Mouse (Mus musculus) midbrain, embryonic 14.5 days (tissue): ENCODE results near the gene Chac2. TPM values are rescaled to one million over a fixed set of nuclear protein-coding genes. Genes with fewer than 3 reads are reported as not detected.
"Not testable (repeated sequence)": the region's sequence is repeated elsewhere in the genome, so short reads cannot be mapped to it uniquely, and the experiment has no call there.

ENCODE experiments used
- ATAC-seq: fragments of 200-750 bp; cut with Nextera tagmentation; 2 replicates; pipeline ENCODE4 v1.8.0; 2017; ENCODE audit warnings: moderate number of reproducible peaks, moderate library complexity; ENCODE audit not compliant: low FRiP score, low TSS enrichment
- DNase-seq: peaks from one replicate; pipeline ENCODE4 v3.0.0-alpha.2; 2015
- H3K27ac ChIP-seq: fragments of 300-500 bp; sonication (generic); replicated peaks from 2 replicates; pipeline ENCODE4 v1.5.1; 2014; ENCODE audit warnings: mild to moderate bottlenecking, low read depth, low read length, moderate library complexity
- H3K27me3 ChIP-seq: fragments of 300-500 bp; sonication (generic); 2 replicates; pipeline ENCODE4 v1.6.1; 2014; ENCODE audit warnings: low read length, control low read depth, mixed read lengths; ENCODE audit not compliant: control insufficient read depth, insufficient read depth
- H3K36me3 ChIP-seq: fragments of 300-500 bp; sonication (generic); 2 replicates; pipeline ENCODE4 v1.6.1; 2014; ENCODE audit warnings: low read length, control low read depth; ENCODE audit not compliant: control insufficient read depth, insufficient read depth
- H3K4me1 ChIP-seq: fragments of 300-500 bp; sonication (generic); 2 replicates; pipeline ENCODE4 v1.6.1; 2014; ENCODE audit warnings: mild to moderate bottlenecking, antibody characterized with exemption, low read length, control low read depth; ENCODE audit not compliant: control insufficient read depth, insufficient read depth
- H3K4me2 ChIP-seq: fragments of 300-500 bp; sonication (generic); 2 replicates; pipeline ENCODE4 v1.6.1; 2014; ENCODE audit warnings: mild to moderate bottlenecking, low read length, moderate library complexity
- H3K4me3 ChIP-seq: fragments of 300-500 bp; sonication (generic); replicated peaks from 2 replicates; pipeline ENCODE4 v1.5.1; 2014; ENCODE audit warnings: low read depth, low read length
- H3K9ac ChIP-seq: fragments of 300-500 bp; sonication (generic); replicated peaks from 2 replicates; pipeline ENCODE4 v1.6.1; 2014; ENCODE audit warnings: mild to moderate bottlenecking, low read length, moderate library complexity
- H3K9me3 ChIP-seq: fragments of 300-500 bp; sonication (generic); 2 replicates; pipeline ENCODE4 v1.6.1; 2016; ENCODE audit warnings: low read length, control low read depth, mixed read lengths; ENCODE audit not compliant: control insufficient read depth
- WGBS: fragments of 180-500 bp; shearing (Covaris S2); extraction: QIAGEN DNeasy Blood & Tissue Kit; methylation state at CpG from one replicate; pipeline ENCODE4 v1.1.7; 2014; 5-methylcytosine and 5-hydroxymethylcytosine counted together
- polyA plus RNA-seq: library from polyadenylated mRNA; unstranded; fragments of >200 nt; fragmentation: Nextera tagmentation; extraction: Ambion mirVana; gene quantifications from 2 replicates; pipeline ENCODE4 v1.2.1, GENCODE M21; 2014

Gene Chac2
- 33.5 and 38.5 TPM in 2 replicates for polyA plus RNA-seq

GRCm38 (mm10) chr11:30985877-30986624 lies at the start of gene Chac2:
Gene Chac2, minus strand, starts transcription at chr11:30986350.
- Histone ChIP-seq H3K27ac (peak within 1 kb of the TSS; percentile 78), H3K4me1 (0 out of 2 replicates have a peak, but pooled peaks cover 4% of the 10 kb centered on the region), H3K36me3 (no peaks in the 10 kb centered on the region), H3K4me3 (peak within 1 kb of the TSS; percentile 60), H3K9me3 (no peaks in the 10 kb centered on the region), H3K27me3 (no peaks in the 10 kb centered on the region), H3K9ac (peak within 1 kb of the TSS; percentile 74), H3K4me2 (peak within 1 kb of the TSS; percentile 76)
- DNase-seq (peak; percentile 94), ATAC-seq (peak; percentile 99)
- WGBS: 1% methylated on average over 22 of the region's 22 CpGs

GRCm38 (mm10) chr11:31034958-31035357 lies 48.8 kb upstream of the Chac2 start:
- peaks cover 3% of the 10 kb centered on the region; the same call in 1 of the 2 replicates for H3K36me3 ChIP-seq
- ATAC-seq (no peak), DNase-seq (no peak)
- no peaks in the 10 kb centered on the region for H3K27me3 ChIP-seq
- no peaks in the 10 kb centered on the region for H3K4me1 ChIP-seq
- no peak overlapping the region for H3K27ac ChIP-seq
- 96% methylated on average over 4 of the region's 4 CpGs for WGBS
- H3K4me3 ChIP-seq: no peak overlapping the region
- H3K4me2 ChIP-seq: no peak overlapping the region
- peaks cover 10% of the 10 kb centered on the region for H3K9me3 ChIP-seq
- no peak overlapping the region for H3K9ac ChIP-seq

- WGBS: 71% methylated on average over 15 of the region's 15 CpGs
Observed at GRCm38 (mm10) chr11:31017466-31017865, 31.3 kb upstream of the Chac2 start.

GRCm38 (mm10) chr11:31009668-31010067 lies 23.5 kb upstream of the Chac2 start:
- not testable (repeated sequence) for H3K9ac ChIP-seq, H3K9me3 ChIP-seq, DNase-seq, H3K4me1 ChIP-seq, ATAC-seq, H3K27me3 ChIP-seq, H3K4me3 ChIP-seq, H3K4me2 ChIP-seq, H3K27ac ChIP-seq, H3K36me3 ChIP-seq
- WGBS: 96% methylated on average over 1 of the region's 1 CpGs

More at GRCm38 (mm10) chr11:31017466-31017865, 31.3 kb upstream of the Chac2 start:
- H3K4me3 ChIP-seq, H3K9ac ChIP-seq, DNase-seq, H3K27ac ChIP-seq, H3K4me2 ChIP-seq, H3K4me1 ChIP-seq, H3K27me3 ChIP-seq, H3K9me3 ChIP-seq, ATAC-seq, H3K36me3 ChIP-seq: not testable (repeated sequence)

- H3K4me3 ChIP-seq: no peak overlapping the region
- no peaks in the 10 kb centered on the region for H3K27me3 ChIP-seq
- H3K27ac ChIP-seq: no peak overlapping the region
- no peak for ATAC-seq
- H3K9ac ChIP-seq: no peak overlapping the region
- WGBS: 93% methylated on average over 4 of the region's 4 CpGs
- no peaks in the 10 kb centered on the region for H3K9me3 ChIP-seq
- H3K4me1 ChIP-seq: no peaks in the 10 kb centered on the region
- no peaks in the 10 kb centered on the region for H3K36me3 ChIP-seq
- no peak overlapping the region for H3K4me2 ChIP-seq
- DNase-seq: no peak
Observed at GRCm38 (mm10) chr11:31001169-31001908, 15.2 kb upstream of the Chac2 start.

GRCm38 (mm10) chr11:31000028-31000427 lies 13.9 kb upstream of the Chac2 start:
- Histone ChIP-seq H3K27me3 (no peaks in the 10 kb centered on the region), H3K4me2 (no peak overlapping the region), H3K36me3 (no peaks in the 10 kb centered on the region), H3K27ac (no peak overlapping the region), H3K9ac (no peak overlapping the region), H3K9me3 (no peaks in the 10 kb centered on the region), H3K4me1 (no peaks in the 10 kb centered on the region), H3K4me3 (no peak overlapping the region)
- no peak for ATAC-seq
- DNase-seq: no peak
- 93% methylated on average over 2 of the region's 2 CpGs for WGBS

- H3K9ac ChIP-seq: no peak overlapping the region
- no peak overlapping the region for H3K27ac ChIP-seq
- ATAC-seq (no peak), DNase-seq (no peak)
- no peak overlapping the region for H3K4me3 ChIP-seq
- no peaks in the 10 kb centered on the region for H3K9me3 ChIP-seq
- WGBS: 87% methylated on average over 2 of the region's 2 CpGs
- no peak overlapping the region for H3K4me2 ChIP-seq
- H3K4me1 ChIP-seq: no peaks in the 10 kb centered on the region
- no peaks in the 10 kb centered on the region for H3K36me3 ChIP-seq
- H3K27me3 ChIP-seq: no peaks in the 10 kb centered on the region
Observed at GRCm38 (mm10) chr11:30998704-30999103, 12.6 kb upstream of the Chac2 start.

- Histone ChIP-seq H3K27me3 (no peaks in the 10 kb centered on the region), H3K4me1 (no peaks in the 10 kb centered on the region), H3K4me3 (no peak overlapping the region), H3K4me2 (no peak overlapping the region), H3K27ac (no peak overlapping the region), H3K36me3 (no peaks in the 10 kb centered on the region), H3K9ac (no peak overlapping the region), H3K9me3 (no peaks in the 10 kb centered on the region)
- 93% methylated on average over 5 of the region's 5 CpGs for WGBS
- ATAC-seq (no peak), DNase-seq (no peak)
Observed at GRCm38 (mm10) chr11:30998199-30998598, 12.0 kb upstream of the Chac2 start.
